Mouse (Mus musculus): ENCODE data around the gene Cyb561.

GRCm38 (mm10) chr11:105975050-105975449 is 21.9 kb upstream of the Cyb561 start:
- TF ChIP-seq GATA1 (IDR thresholded peaks at IDR 0.05; ENCODE audit: low read length) (no peak), TAL1 (IDR thresholded peaks at IDR 0.05; ENCODE audit: low read length) (no peak)
